Mouse (Mus musculus) lung, postnatal 0 days (tissue): ENCODE results near the gene Fbxo31. TPM values are rescaled to one million over a fixed set of nuclear protein-coding genes. Genes with fewer than 3 reads are reported as not detected.

ENCODE experiments used
- ATAC-seq: fragments of 200-750 bp; cut with Nextera tagmentation; 2 replicates; pipeline ENCODE4 v1.8.0; 2017; ENCODE audit warnings: moderate library complexity
- DNase-seq: peaks from one replicate; pipeline ENCODE4 v3.0.0-alpha.2; 2016; ENCODE audit warnings: low spot score
- H3K27ac ChIP-seq: fragments of 300-500 bp; sonication (generic); 2 replicates; pipeline ENCODE4 v1.5.1; 2014; ENCODE audit warnings: antibody characterized with exemption, mild to moderate bottlenecking, low read length, mixed read lengths
- H3K27me3 ChIP-seq: fragments of 300-500 bp; sonication (generic); replicated peaks from 2 replicates; pipeline ENCODE4 v1.6.1; 2014; ENCODE audit warnings: low read length, mixed read lengths; ENCODE audit not compliant: insufficient read depth
- H3K36me3 ChIP-seq: fragments of 300-500 bp; sonication (generic); 2 replicates; pipeline ENCODE4 v1.6.1; 2014; ENCODE audit warnings: low read length, mixed read lengths; ENCODE audit not compliant: insufficient read depth
- H3K4me1 ChIP-seq: fragments of 300-500 bp; sonication (generic); 2 replicates; pipeline ENCODE4 v1.6.1; 2014; ENCODE audit warnings: antibody characterized with exemption, low read depth, low read length, mixed read lengths; ENCODE audit not compliant: insufficient read depth
- H3K4me2 ChIP-seq: fragments of 300-500 bp; sonication (generic); replicated peaks from 2 replicates; pipeline ENCODE4 v1.6.1; 2014; ENCODE audit warnings: low read depth, mild to moderate bottlenecking, low read length, moderate library complexity, mixed read lengths
- H3K4me3 ChIP-seq: fragments of 300-500 bp; sonication (generic); 2 replicates; pipeline ENCODE4 v1.5.1; 2014; ENCODE audit warnings: low read depth, low read length
- H3K9ac ChIP-seq: fragments of 300-500 bp; sonication (generic); replicated peaks from 2 replicates; pipeline ENCODE4 v1.6.1; 2014; ENCODE audit warnings: low read depth, mild to moderate bottlenecking
- H3K9me3 ChIP-seq: fragments of 300-500 bp; sonication (generic); 2 replicates; pipeline ENCODE4 v1.6.1; 2016; ENCODE audit warnings: low read length, mixed read lengths
- CTCF ChIP-seq: IDR thresholded peaks from 2 replicates; pipeline ENCODE4 v1.5.1; 2016; ENCODE audit warnings: antibody characterized with exemption, mild to moderate bottlenecking
- EP300 ChIP-seq: IDR thresholded peaks from 2 replicates; pipeline ENCODE4 v1.6.1; 2016; ENCODE audit warnings: antibody characterized with exemption, mild to moderate bottlenecking, control low read depth
- WGBS: fragments of 180-500 bp; shearing (Covaris S2); extraction: QIAGEN DNeasy Blood & Tissue Kit; methylation state at CpG from one replicate; pipeline ENCODE4 v1.1.7; 2014; 5-methylcytosine and 5-hydroxymethylcytosine counted together
- polyA plus RNA-seq: library from polyadenylated mRNA; unstranded; fragments of >200 nt; fragmentation: Nextera tagmentation; extraction: Ambion mirVana; gene quantifications from 2 replicates; pipeline ENCODE4 v1.2.1, GENCODE M21; 2015

The Fbxo31 gene
- polyA plus RNA-seq, 1 experiment from 2014 or later = 12.1 TPM

- 37% methylated on average over 21 of the region's 21 CpGs for WGBS
- no peaks in the 10 kb centered on the region for H3K27me3 ChIP-seq
- H3K27ac ChIP-seq = peak overlapping the region; percentile 63
- peak overlapping the region; percentile 5; the same call in 1 of the 2 replicates for H3K4me3 ChIP-seq
- peak; percentile 76 for DNase-seq
- TF ChIP-seq CTCF (no peak), EP300 (no peak)
- H3K9me3 ChIP-seq = no peaks in the 10 kb centered on the region
- H3K4me2 ChIP-seq = peak overlapping the region; percentile 47
- ATAC-seq = peak; percentile 63
- H3K4me1 ChIP-seq = peaks cover 4% of the 10 kb centered on the region; the same call in 1 of the 2 replicates
- H3K36me3 ChIP-seq = no peaks in the 10 kb centered on the region
- no peak overlapping the region for H3K9ac ChIP-seq
Measured at GRCm38 (mm10) chr8:121570335-121570734, 8.3 kb downstream of the Fbxo31 start.

GRCm38 (mm10) chr8:121568321-121568720 lies 10.3 kb downstream of the Fbxo31 start:
- ATAC-seq (no peak; the same call in 1 of the 2 replicates), DNase-seq (no peak)
- Histone ChIP-seq H3K4me2 (no peak overlapping the region), H3K9me3 (no peaks in the 10 kb centered on the region), H3K27me3 (no peaks in the 10 kb centered on the region), H3K4me1 (peaks cover 4% of the 10 kb centered on the region; the same call in 1 of the 2 replicates), H3K4me3 (no peak overlapping the region), H3K27ac (no peak overlapping the region), H3K9ac (no peak overlapping the region), H3K36me3 (no peaks in the 10 kb centered on the region)
- TF ChIP-seq CTCF = no peak
- TF ChIP-seq EP300 = no peak
- 66% methylated on average over 6 of the region's 6 CpGs for WGBS

GRCm38 (mm10) chr8:121563701-121564100 lies 14.9 kb downstream of the Fbxo31 start:
- ATAC-seq (no peak), DNase-seq (no peak)
- H3K4me2 ChIP-seq = no peak overlapping the region
- peak overlapping the region; percentile 57; the same call in 1 of the 2 replicates for H3K27ac ChIP-seq
- H3K36me3 ChIP-seq = no peaks in the 10 kb centered on the region
- H3K9me3 ChIP-seq = no peaks in the 10 kb centered on the region
- H3K4me3 ChIP-seq = no peak overlapping the region
- TF ChIP-seq EP300 (no peak), CTCF (no peak)
- H3K4me1 ChIP-seq = no peaks in the 10 kb centered on the region; the same call in 1 of the 2 replicates
- H3K9ac ChIP-seq = no peak overlapping the region
- no peaks in the 10 kb centered on the region for H3K27me3 ChIP-seq
- 59% methylated on average over 6 of the region's 6 CpGs for WGBS

GRCm38 (mm10) chr8:121562941-121563351 lies 15.7 kb downstream of the Fbxo31 start:
- Histone ChIP-seq H3K9me3 (no peaks in the 10 kb centered on the region), H3K27ac (peak overlapping the region; percentile 57; the same call in 1 of the 2 replicates), H3K36me3 (no peaks in the 10 kb centered on the region), H3K9ac (no peak overlapping the region), H3K4me1 (no peaks in the 10 kb centered on the region; the same call in 1 of the 2 replicates), H3K4me3 (no peak overlapping the region), H3K27me3 (no peaks in the 10 kb centered on the region), H3K4me2 (no peak overlapping the region)
- WGBS = 50% methylated on average over 9 of the region's 9 CpGs
- TF ChIP-seq CTCF (no peak), EP300 (peak; percentile 74)
- peak; percentile 72 for DNase-seq
- ATAC-seq = peak; percentile 85

- H3K27ac ChIP-seq = peak overlapping the region; percentile 38; the same call in 1 of the 2 replicates
- no peaks in the 10 kb centered on the region for H3K9me3 ChIP-seq
- no peaks in the 10 kb centered on the region for H3K27me3 ChIP-seq
- no peak overlapping the region for H3K4me3 ChIP-seq
- no peak overlapping the region for H3K4me2 ChIP-seq
- WGBS = 68% methylated on average over 16 of the region's 16 CpGs
- TF ChIP-seq CTCF (no peak), EP300 (no peak)
- no peak overlapping the region for H3K9ac ChIP-seq
- DNase-seq (peak; percentile 80), ATAC-seq (peak; percentile 16; the same call in 1 of the 2 replicates)
- no peaks in the 10 kb centered on the region; the same call in 1 of the 2 replicates for H3K4me1 ChIP-seq
- H3K36me3 ChIP-seq = no peaks in the 10 kb centered on the region
Measured at GRCm38 (mm10) chr8:121561636-121562345, 16.8 kb downstream of the Fbxo31 start.

DNA sequence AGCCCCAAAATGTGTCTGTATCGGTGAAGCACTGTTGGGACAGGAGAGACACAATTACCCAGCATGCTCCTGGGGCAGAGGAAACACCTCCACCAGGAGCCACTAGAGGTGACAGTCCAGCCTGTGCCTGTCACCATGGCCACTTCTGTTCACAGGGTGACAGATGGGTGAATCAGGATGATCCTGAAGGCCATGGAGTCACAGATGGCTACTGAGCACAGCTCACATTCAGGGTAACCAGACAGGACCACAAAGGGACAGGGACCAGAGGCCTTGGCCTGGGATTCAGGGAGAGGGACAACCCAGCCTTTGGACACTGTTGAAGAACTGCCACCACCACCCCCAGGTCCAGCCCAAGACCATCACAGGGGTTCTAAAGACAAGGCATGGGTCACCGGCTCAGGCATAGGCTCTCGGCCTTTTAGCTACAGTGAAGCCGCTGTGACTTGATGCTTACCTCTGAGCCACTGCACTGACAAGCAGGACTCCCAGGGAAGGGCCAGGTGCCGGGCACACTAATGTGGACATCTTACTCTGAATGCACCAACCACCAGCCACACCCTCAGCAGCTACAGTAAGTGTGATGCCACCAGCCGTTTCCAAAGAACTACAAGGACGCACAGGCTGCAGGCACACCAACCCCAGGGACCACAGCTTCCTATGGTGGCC lies 18.0 kb downstream of the Fbxo31 start:
- no peak for DNase-seq
- no peak for ATAC-seq
- 90% methylated on average over 7 of the region's 7 CpGs for WGBS

More for the DNA sequence above, 18.0 kb downstream of the Fbxo31 start:
- Histone ChIP-seq H3K36me3 (no peaks in the 10 kb centered on the region), H3K27ac (no peak overlapping the region), H3K4me1 (no peaks in the 10 kb centered on the region; the same call in 1 of the 2 replicates), H3K27me3 (no peaks in the 10 kb centered on the region), H3K4me2 (no peak overlapping the region), H3K9me3 (no peaks in the 10 kb centered on the region), H3K4me3 (no peak overlapping the region), H3K9ac (no peak overlapping the region)
- TF ChIP-seq EP300 (no peak), CTCF (no peak)
